Mouse (Mus musculus) heart, adult 2 months (tissue): ENCODE measurements around the gene Mepe. TPM values are rescaled to one million over a fixed set of nuclear protein-coding genes. Genes with fewer than 3 reads are reported as not detected.
A peak's percentile ranks its signal among the peaks of the same experiment; 100 is the strongest.

ENCODE experiments used
- DNase-seq, 2 experiments: peaks; one replicate each; pipeline ENCODE4 v3.0.0; 2021
- H3K27ac ChIP-seq: fragments of 200-600 bp; 2 replicates; pipeline ENCODE4 v1.8.1; 2022
- H3K27me3 ChIP-seq: fragments of 200-500 bp; 2 replicates; pipeline ENCODE4 v1.6.1; 2012; ENCODE audit warnings: mild to moderate bottlenecking, low read length, inconsistent platforms, mixed read lengths; ENCODE audit not compliant: control insufficient read depth, insufficient read depth
- H3K36me3 ChIP-seq: fragments of 200-500 bp; 2 replicates; pipeline ENCODE4 v1.6.1; 2012; ENCODE audit warnings: low read length, inconsistent platforms; ENCODE audit not compliant: control insufficient read depth, insufficient read depth
- H3K4me1 ChIP-seq: fragments of 200-500 bp; 2 replicates; pipeline ENCODE4 v1.6.1; 2011; ENCODE audit warnings: low read length; ENCODE audit not compliant: control insufficient read depth, insufficient read depth
- H3K4me3 ChIP-seq: fragments of 200-600 bp; 2 replicates; pipeline ENCODE4 v1.8.1; 2022
- H3K79me2 ChIP-seq: fragments of 200-500 bp; replicated peaks from 2 replicates; pipeline ENCODE4 v1.6.1; 2012; ENCODE audit warnings: mild to moderate bottlenecking, inconsistent platforms, low read length, moderate library complexity, mixed read lengths; ENCODE audit not compliant: control insufficient read depth, insufficient read depth
- H3K9ac ChIP-seq: fragments of 200-500 bp; 2 replicates; pipeline ENCODE4 v1.6.1; 2012; ENCODE audit warnings: low read depth, mild to moderate bottlenecking, control low read depth, inconsistent platforms, low read length, mixed read lengths
- CTCF ChIP-seq: fragments of 200-600 bp; IDR thresholded peaks from 2 replicates; pipeline ENCODE4 v1.8.1; 2022; ENCODE audit warnings: antibody characterized with exemption, mild to moderate bottlenecking, moderate library complexity
- EP300 ChIP-seq: fragments of 200-500 bp; IDR thresholded peaks from 2 replicates; pipeline ENCODE4 v1.6.1; 2011; ENCODE audit warnings: low read depth, low read length, control low read depth; ENCODE audit not compliant: insufficient read depth
- POLR2A ChIP-seq: fragments of 200-500 bp; IDR thresholded peaks from 2 replicates; pipeline ENCODE4 v1.6.1; 2011; ENCODE audit warnings: mild to moderate bottlenecking, low read depth, low read length, control low read depth; ENCODE audit not compliant: insufficient read depth
- WGBS: fragments of 180-500 bp; shearing (Covaris S2); methylation state at CpG from one replicate; pipeline ENCODE4 v1.1.7; 2018; 5-methylcytosine and 5-hydroxymethylcytosine counted together
- intact Hi-C: fragments of 180-260 bp; cut with DNase I; formaldehyde crosslinking; loops from one replicate; pipeline ENCODE4 v1.15.1; 2025
- polyA plus RNA-seq: library from polyadenylated mRNA; depleted of rRNA; stranded (reverse); fragments of >200 nt; gene quantifications from 2 replicates; pipeline ENCODE4 v1.2.3, GENCODE M21; 2012
- total RNA-seq, 2 experiments: library from RNA; stranded (reverse); gene quantifications; 2 replicates each; pipeline ENCODE4 v1.2.3; 2021

Gene Mepe
- total and polyA plus RNA-seq, 3 experiments: not detected

DNA sequence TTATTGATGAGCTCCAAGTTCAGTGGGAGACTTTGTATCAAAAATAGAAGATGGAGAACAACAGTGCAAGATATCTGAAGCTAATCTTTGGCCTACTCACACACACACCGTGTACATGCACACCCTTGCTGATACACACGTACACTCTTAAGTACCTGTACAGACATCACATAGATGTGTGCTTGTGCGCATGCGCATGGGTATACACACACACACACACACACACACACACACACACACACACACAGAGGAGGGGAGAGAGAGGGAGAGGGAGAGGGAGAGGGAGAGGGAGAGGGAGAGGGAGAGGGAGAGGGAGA is 15.3 kb downstream of the Mepe start:
- DNase-seq: no peak
- Histone ChIP-seq H3K27me3 (no peaks in the 10 kb centered on the region; the same call in 1 of the 2 replicates), H3K79me2 (no peaks in the 10 kb centered on the region), H3K36me3 (no peaks in the 10 kb centered on the region), H3K4me3 (no peak overlapping the region), H3K9ac (no peak overlapping the region), H3K27ac (no peak overlapping the region), H3K4me1 (peaks cover 2% of the 10 kb centered on the region; the same call in 1 of the 2 replicates)
- intact Hi-C loops: loop anchor here (5.0 kb wide), 1 partner anchor 92 kb away; no protein-coding TSS in a partner anchor
- TF ChIP-seq CTCF (no peak), EP300 (no peak), POLR2A (no peak)
- 78% methylated on average over 4 of the region's 4 CpGs for WGBS

DNA sequence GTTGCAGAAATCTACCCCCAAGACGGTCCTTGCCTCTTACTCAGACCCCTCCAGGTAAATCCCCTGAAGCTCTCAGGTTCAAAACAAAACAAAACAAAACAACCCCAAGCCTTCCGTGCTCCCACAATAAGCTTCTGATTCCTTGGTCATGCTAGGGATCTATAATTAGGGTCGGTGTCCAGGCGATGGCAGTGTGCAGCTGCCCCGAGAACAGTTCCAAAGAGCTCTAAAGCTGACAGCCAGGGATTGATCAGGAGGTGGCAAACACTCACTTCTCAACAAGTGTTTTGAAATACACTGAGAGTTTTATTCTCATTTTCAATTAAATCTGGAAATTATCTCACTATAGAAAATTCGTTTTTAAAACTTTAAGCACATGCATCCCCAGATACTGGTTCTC is 17.8 kb downstream of the Mepe start:
- Histone ChIP-seq H3K27me3 (no peaks in the 10 kb centered on the region; the same call in 1 of the 2 replicates), H3K9ac (no peak overlapping the region), H3K27ac (no peak overlapping the region), H3K36me3 (no peaks in the 10 kb centered on the region), H3K79me2 (no peaks in the 10 kb centered on the region), H3K4me1 (peaks cover 2% of the 10 kb centered on the region; the same call in 1 of the 2 replicates), H3K4me3 (no peak overlapping the region)
- intact Hi-C loops: loop anchor here (5.0 kb wide), 1 partner anchor 89 kb away; no protein-coding TSS in a partner anchor
- no peak for TF ChIP-seq POLR2A
- TF ChIP-seq CTCF: peak; percentile 39
- no peak for DNase-seq
- 26% methylated on average over 6 of the region's 6 CpGs for WGBS

GRCm38 (mm10) chr5:104344526-104345240 is 19.6 kb downstream of the Mepe start:
- TF ChIP-seq CTCF (peak; percentile 74), POLR2A (no peak)
- Histone ChIP-seq H3K36me3 (no peaks in the 10 kb centered on the region), H3K4me3 (no peak overlapping the region), H3K4me1 (peaks cover 2% of the 10 kb centered on the region; the same call in 1 of the 2 replicates), H3K27ac (no peak overlapping the region; the same call in 1 of the 2 replicates), H3K79me2 (no peaks in the 10 kb centered on the region), H3K9ac (no peak overlapping the region), H3K27me3 (no peaks in the 10 kb centered on the region; the same call in 1 of the 2 replicates)
- no peak for DNase-seq
- WGBS: 64% methylated on average over 9 of the region's 9 CpGs
- intact Hi-C loops: loop anchor here (1.0 to 5.0 kb wide), 2 partner anchors 88 to 102 kb away; no protein-coding TSS in a partner anchor

DNA sequence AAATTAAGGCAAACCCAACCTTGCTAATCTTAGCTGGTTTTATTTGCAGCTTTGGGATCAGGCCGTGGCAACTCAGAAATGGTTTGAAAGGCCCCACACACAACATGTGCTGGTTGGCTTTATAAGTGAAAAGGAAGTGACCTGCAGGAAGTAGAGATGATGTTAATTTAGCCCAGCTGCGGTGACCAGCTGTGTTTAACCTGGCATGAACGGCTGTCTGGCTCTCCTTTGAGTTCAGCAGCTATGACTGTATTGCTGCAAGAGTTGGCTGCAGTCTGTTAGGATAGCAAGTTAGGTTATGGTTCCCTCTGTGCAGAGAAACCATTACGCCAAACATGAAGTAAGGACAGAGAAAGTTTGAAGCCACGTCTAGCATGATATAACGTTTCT is 20.1 kb downstream of the Mepe start:
- intact Hi-C loops: loop anchor here (1.0 kb wide), 1 partner anchor 101 kb away; no protein-coding TSS in a partner anchor
- H3K4me3 ChIP-seq: no peak overlapping the region
- no peaks in the 10 kb centered on the region for H3K36me3 ChIP-seq
- H3K79me2 ChIP-seq: no peaks in the 10 kb centered on the region
- no peak for TF ChIP-seq POLR2A
- TF ChIP-seq EP300: 0 out of 2 replicates have a peak, but pooled peaks have one; percentile 22
- peaks cover 2% of the 10 kb centered on the region; the same call in 1 of the 2 replicates for H3K4me1 ChIP-seq
- H3K9ac ChIP-seq: no peak overlapping the region
- peak in 1 of 2 experiments; percentile 25 for DNase-seq
- H3K27ac ChIP-seq: no peak overlapping the region; the same call in 1 of the 2 replicates
- no peaks in the 10 kb centered on the region; the same call in 1 of the 2 replicates for H3K27me3 ChIP-seq
- 48% methylated on average over 6 of the region's 6 CpGs for WGBS

DNA sequence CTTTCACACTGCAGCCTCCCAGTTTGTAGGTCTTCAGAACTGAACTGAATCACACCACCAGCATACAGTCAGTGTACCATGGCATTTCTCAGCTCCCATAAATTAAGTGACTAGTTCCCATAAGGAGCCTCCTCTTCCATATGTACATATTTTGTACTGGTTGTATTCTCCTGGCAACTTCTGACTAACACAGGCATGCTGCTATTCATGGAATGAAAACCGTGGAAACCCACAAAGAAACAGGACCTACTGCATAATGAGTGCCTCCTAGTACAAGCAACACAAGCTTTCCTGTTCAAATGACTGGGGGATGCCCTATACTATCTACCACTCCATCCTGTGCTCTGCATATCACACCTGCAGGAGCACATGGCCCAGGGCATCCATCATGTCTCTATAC is 25.9 kb downstream of the Mepe start:
- Histone ChIP-seq H3K79me2 (no peaks in the 10 kb centered on the region), H3K27me3 (no peaks in the 10 kb centered on the region), H3K4me1 (no peaks in the 10 kb centered on the region), H3K9ac (no peak overlapping the region), H3K36me3 (no peaks in the 10 kb centered on the region), H3K4me3 (no peak overlapping the region), H3K27ac (no peak overlapping the region)
- TF ChIP-seq EP300: no peak
- no peak for TF ChIP-seq CTCF
- no peak for TF ChIP-seq POLR2A
- WGBS: 74% methylated on average over 1 of the region's 1 CpGs
- no peak for DNase-seq
- intact Hi-C loops: no loop called here

GRCm38 (mm10) chr5:104351874-104352273 is 26.7 kb downstream of the Mepe start:
- TF ChIP-seq CTCF (no peak), POLR2A (no peak), EP300 (no peak)
- H3K79me2 ChIP-seq: no peaks in the 10 kb centered on the region
- H3K36me3 ChIP-seq: no peaks in the 10 kb centered on the region
- no peak overlapping the region for H3K4me3 ChIP-seq
- no peak overlapping the region for H3K9ac ChIP-seq
- DNase-seq: no peak
- intact Hi-C loops: no loop called here
- H3K27me3 ChIP-seq: no peaks in the 10 kb centered on the region
- 23% methylated on average over 5 of the region's 5 CpGs for WGBS
- no peaks in the 10 kb centered on the region for H3K4me1 ChIP-seq
- H3K27ac ChIP-seq: no peak overlapping the region
